Mouse (Mus musculus): ENCODE data around the gene Dna2.
A peak's percentile ranks its signal among the peaks of the same experiment; 100 is the strongest.
"Not testable (repeated sequence)": the region's sequence is repeated elsewhere in the genome, so short reads cannot be mapped to it uniquely, and the experiment has no call there.

Dna2 gene

DNA sequence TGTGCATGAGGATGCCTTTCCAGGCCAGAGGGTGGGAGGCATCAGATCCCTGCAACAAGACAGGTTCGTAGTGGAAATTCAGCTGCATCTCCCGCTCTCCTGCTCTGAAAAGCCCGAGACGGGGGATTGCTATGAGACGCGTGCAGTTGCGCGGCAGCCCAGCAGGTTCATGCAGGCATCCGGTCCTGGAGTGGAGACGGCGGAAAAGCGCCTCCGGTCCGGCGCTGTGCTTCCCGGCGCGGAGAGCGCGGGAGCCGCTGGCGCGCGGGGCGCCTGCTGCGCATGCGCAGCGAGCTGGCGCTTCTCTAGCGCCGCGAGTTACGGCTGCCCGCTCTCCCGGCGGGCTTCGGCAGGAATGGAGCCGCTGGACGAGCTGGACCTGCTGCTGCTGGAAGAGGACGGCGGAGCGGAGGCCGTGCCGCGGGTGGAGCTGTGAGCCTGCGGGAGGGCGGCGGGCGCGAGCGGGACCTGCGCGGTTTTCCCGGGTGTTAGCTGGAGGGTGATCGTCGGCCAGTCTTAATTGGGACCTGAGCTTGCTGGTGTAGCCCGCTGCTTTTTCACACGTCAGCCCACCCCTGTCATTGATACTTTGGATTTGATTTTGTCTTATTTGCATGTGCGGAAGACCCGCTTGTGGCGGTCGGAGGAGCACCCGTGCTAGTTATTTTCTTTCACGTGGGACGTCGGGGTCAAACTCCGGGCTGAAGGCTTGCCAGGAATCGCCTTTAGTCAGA is at the start of gene Dna2:
Gene Dna2, plus strand, starts transcription at position 289 of the 734 bp plus-strand sequence.
- peak; percentile 73 to 83 for DNase-seq

DNA sequence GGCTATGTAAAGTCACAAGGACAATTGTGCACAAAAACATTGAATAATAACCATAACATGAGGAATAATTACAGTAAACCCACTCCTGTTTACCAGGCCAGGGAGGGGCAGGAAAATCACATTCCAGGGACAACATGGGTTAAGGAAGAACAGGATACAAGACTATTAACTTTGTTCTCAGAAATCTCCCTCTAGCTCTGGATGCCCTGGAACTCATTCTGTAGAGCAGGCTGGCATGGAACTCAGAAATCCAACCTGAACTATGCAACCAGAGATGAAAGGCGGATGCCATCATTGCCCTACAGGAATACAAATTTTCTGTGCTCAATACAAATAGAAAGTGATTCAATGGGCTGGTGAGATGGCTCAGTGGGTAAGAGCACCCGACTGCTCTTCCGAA is 49.4 kb upstream of the Dna2 start:
- DNase-seq: no peak

DNA sequence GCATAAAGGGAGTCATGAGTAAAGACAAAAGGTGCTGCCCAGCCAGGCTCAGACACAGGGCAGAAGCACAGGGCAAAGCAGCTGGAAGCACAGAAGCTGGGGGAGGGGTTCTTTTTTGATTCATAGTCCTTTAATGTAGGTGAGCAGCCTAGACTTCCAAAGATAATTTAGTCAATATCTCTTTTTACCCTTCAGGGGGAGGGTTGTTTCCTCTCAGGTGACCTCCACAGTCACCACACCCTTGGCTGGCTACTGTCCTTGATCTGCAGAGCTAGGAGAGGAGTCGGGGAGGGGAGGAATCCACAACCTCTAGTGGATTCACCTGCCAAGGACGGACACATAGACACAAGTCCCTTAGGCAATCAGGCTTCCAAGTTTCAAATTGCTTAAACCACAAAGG is 48.8 kb upstream of the Dna2 start:
- DNase-seq: no peak

DNA sequence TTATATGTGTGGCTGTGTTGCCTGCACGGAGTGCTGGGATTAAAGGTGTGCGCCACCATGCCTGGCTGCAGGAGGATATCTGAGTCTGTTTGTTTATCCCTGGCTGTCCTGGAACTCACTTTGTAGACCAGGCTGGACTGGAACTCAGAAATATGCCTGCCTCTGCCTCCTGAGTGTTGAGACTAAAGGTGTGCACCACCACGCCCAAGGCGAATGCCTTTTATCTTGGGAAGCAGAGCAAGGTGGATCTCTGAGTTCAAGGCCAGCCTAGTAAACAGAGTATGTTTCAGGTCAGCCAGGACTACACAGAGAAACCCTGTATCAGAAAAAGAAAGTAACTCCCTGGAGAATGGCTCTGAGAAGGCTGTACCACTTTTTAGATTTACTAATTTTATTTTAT is 46.7 kb upstream of the Dna2 start:
- DNase-seq: no peak

DNA sequence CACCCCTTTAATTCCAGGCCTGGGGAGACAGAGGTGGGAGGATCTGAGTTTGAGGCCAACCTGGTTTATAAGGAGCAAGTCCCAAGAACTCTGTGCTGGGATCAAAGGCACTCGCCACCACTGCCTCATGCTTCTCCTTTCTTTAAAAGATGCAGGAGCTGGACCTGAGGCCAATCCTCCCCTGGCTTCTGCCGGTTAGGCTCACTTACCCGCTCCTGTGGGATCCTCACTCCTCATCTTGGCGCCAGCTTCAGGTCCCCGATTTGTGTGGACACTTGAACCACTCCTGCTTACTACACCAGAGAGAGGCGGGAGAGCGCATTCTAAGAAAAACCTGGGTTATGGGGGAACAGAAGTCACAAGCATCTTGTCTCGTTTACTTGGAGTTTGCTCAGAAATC is 45.0 kb upstream of the Dna2 start:
- DNase-seq: no peak

DNA sequence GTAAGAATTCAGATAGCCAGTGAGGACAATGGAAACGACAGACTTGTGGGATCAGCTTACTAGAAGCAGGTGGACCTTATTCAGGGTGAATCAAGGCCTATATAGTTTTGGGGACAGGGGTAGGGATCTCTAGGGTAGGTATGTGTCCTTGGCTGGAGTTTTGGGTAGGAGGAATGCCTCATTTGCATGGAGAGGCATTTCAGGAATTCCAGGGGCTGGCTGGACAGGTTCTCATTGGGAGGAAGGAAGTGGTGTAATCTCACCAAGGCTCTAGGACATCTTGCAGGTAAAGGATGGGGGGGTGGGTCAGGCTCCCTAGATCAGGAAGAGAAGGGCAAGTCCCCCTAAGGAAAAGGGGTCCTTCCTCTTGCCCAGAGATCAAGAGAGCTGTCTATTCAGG is 44.0 kb upstream of the Dna2 start:
- DNase-seq: no peak

DNA sequence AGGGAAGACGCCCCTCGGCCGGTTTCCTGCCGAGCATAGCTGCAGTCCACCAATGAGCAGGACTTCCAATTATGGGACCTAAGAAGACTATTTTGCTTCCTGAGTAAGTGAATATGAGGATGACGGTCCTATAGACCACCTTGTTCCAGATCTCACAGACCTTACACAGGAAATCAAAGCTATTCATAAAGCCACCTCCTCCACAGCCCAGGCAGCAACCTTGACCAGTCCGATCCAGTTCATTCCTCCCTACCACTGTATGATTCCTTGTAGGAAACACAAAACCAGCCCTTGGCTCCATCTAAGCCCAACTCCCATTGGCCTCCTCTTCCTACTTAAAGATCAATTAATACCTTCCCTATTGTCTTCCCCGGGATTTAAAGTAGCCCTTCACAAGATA is 40.5 kb upstream of the Dna2 start:
- DNase-seq: no peak

DNA sequence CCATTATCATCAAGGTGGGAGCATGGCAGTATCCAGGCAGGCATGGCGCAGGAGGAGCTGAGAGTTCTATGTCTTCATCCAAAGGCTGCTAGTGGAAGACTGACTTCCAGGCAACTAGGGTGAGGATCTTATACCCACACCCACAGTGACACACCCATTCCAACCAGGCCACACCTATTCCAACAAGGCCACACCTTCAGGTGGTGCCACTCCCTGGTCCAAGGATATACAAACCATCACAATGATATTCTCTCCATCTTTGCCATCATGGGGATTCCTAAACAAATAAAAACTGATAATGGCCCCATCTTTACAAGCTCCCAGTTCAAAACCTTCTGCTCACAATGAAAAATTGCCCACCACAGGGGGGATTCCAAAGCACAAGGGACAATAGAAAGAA is 37.9 kb upstream of the Dna2 start, which contains the start of gene Tet1:
Gene Tet1, minus strand, starts transcription at position 101 of the 400 bp plus-strand sequence.
- DNase-seq: not testable (repeated sequence)

DNA sequence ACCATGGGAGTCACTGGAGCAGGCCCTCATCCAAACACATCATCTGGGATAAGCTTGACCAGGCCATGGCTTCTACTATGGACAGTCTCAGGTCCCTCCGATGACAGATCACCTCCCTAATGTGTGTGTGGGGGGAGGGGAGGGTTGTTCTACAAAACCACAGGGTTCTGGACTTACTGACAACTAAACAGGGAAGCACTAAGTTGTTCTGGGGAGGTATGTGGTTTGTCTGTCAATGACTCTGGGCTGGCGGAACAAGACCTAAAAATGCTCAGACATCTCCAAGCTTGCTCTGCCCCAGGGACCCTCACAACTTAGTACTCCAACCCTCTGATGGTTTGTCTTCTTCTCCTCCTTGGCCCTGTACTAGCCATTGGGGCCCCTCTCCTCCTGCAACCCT is 35.7 kb upstream of the Dna2 start:
- no peak for DNase-seq

DNA sequence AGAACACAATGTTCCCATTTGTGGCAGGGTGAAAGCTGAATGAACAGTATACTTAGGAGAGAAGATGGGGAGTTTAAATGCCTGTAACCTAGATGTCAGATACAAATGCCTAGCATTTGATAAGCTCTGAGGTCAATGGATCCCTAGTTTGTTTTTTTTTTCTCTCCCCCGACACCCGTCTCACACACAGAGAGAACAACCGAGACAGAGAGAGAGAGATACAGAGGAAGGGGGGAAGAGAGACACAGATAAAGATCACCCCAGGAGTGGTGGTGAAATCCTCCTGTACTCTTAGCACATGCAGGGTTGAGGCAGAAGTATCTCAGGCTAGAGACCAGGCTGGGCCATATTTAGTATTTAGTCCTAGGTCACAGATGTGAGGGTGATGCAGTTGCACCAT is 27.8 kb upstream of the Dna2 start:
- DNase-seq: no peak

DNA sequence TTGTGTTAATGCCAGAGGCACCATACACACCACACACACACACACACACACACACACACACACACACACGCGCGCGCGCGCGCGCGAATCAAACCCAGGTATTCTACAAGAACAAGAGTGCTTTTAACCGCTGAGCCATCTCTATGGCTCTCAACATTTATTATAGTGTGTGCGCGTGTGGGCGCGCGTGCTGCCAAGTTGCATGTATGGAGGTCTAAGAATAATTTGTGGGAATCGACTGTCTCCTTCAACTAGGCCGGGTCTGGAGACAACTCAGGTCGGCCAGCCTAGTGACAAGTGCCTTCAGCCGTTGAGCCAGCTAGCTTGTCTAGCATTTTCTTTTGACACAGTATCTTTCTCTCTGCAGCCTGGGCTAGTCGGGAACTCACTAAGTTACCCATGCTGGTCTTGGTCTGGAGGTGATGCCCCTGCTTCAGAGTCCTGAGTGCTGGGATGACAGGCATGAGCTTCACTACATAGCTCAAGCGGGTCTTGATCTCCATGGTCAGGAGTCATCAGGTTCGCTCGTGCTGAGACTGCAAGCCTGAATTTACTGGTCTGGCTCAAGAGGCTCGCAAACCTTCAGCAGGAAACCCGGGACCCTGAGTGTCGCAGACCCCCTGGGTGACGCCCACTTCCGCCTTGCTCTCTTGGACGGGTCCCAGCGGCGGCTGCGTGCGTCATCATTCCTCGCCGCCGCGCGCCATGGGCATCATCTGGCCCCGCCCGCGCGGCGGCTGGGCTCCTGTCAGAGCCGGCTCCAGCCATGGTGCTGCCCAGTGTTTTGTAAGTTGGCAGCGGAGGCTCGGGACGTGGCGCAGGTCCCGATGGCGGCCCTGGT is 26.7 kb upstream of the Dna2 start, which contains the start of gene Slc25a16:
Gene Slc25a16, plus strand, starts transcription at position 709 of the 841 bp plus-strand sequence.
- DNase-seq: peak; percentile 90 to 94

DNA sequence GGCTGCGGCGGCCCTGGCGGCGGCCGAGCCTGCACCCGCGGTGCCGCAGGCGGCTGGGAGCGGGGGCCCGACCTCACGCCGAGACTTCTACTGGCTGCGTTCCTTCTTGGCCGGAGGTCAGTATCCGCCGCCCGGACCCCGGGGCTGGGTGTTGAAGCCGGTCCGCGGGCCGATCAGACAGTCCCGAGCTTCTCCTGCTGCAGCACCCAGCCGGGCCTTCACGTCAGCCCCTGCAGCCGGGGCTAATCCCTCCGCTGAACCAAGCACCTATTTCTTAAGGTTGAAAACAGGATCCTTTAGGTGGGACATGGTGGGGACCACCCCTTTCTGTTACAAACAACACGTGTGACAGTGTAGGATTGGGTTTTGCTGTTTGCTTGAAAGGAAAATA is 26.1 kb upstream of the Dna2 start:
- no peak for DNase-seq

DNA sequence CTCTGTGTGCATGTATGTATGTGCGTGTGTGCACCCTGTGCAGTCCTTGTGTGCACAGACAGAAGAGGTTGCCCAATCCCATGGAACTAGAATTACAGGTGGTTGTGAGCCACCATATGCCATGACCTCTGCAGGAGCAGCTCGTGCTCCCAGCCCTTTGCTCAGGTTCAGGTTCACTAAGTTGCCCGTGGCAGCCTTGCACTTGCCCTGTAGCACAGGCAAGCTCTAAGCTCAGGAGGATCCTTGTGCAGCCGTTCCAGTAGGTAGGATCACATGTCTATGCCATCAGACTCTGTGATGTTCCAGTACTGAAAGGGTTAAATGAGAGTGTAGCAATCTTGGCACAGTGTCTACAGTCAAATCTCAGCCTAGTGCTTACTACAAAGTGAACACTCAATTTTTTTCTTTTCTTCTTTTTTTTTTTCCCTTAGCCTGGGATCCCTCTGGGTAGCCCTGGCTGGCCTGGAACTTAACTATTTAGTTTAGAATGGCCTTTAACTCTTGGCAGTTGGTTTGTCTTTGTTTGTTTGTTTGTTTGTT is 22.7 kb upstream of the Dna2 start:
- peak; percentile 69 to 85 for DNase-seq

DNA sequence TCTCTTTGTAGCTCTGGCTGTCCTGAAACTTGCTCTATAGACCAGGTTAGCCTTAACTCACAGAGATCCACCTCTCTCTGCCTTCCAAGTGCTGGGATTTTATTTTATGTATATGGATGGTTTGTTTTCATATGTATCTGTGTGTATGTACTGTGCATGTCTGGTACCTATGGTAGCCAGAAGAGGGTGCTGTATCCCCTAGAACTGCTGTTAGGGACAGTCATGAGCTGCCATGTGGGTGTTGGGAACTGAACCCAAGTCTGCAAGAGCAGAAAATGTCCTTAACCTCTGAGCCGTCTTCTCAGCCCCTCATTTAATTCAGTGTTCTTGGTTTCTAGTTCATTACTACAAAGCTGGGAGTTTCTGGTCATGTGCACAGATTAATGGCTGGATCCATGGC is 14.4 kb upstream of the Dna2 start:
- no peak for DNase-seq

DNA sequence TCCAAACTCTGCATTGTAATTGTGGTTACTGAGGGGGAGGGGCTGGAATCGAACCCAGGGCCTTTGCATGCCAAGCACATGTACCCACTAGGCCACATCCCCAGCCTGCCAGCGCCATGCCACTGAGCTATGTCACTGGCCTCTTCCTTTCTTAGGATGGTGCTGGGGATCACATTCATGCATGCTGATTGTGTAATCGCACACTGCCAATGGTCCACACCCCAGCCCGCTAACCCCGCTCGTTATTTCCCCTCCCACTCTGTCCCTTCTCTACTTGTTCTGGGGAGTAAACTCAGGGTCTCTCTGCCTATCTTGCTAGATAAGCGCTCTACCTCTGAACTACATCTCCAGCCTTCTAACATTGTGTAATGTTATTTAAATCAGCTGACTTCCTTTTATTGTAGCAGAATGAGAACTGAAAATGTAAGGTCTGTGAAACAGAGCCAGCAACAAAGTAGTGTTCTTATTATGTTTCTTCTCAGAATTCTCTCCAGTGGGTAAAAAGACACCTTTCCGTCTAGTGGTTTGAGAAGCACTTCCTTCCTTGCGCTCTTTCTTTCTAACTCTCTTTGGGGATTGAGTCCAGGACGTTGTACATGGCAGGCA is 1.7 kb upstream of the Dna2 start:
- no peak for DNase-seq

DNA sequence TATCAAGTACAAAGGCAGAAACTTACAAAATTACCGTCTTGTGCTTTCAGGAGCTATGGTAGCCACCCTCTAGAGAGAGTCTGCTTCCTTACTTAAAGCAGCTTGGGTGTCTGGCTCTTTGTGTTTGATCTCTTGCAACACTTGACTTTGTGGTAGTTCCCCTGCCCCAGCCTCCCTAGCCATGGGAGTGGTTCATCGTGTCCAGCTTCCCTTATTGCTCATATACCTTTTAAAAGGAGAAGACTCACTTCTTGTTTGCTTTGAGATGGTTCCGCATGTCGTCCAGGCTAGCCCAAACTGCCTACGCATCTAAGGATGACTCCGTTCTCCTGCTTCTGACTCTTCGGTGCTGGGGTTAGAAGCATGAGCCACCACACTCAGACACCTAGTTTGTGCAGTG is 1.7 kb downstream of the Dna2 start:
- DNase-seq: no peak

DNA sequence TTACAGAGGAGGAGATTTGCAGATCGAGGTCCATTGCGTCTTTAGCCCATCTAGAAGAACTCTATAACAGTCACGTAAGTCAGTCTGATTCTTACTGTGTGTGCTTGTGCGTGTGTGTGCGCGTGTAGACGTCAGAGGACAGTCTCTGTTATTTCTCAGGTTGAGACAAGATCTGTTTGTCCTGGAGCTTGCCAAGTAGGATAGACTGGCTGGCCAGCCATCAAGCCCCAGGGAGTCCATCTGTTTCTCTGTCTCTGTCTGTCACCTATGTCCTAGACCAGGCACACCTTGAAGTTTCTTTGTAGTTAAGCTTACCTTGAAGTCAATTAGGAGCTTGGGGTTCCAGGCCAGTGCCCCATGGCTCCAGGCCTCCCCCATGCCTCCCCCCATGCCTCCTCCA is 17.1 kb downstream of the Dna2 start:
- DNase-seq: no peak

DNA sequence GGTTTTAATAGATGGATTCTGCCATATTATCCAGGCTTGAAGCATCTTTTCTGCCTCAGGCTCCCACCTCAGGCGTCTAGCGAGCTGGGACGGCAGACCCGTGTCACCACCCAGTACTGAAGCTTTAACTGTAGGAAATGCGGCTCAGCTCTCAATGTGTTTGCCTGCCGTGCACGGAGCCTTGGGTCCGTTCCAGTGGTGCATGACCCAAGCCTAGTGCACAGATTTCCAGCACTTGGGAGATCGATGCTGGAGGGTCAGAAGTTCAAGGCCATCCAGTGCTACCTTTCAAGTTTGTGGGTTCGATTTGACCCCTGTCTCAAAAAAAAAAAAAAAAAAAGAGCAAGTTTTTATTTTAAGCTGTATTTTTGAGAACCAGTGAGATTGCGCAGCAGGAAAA is 19.0 kb downstream of the Dna2 start:
- DNase-seq: no peak

DNA sequence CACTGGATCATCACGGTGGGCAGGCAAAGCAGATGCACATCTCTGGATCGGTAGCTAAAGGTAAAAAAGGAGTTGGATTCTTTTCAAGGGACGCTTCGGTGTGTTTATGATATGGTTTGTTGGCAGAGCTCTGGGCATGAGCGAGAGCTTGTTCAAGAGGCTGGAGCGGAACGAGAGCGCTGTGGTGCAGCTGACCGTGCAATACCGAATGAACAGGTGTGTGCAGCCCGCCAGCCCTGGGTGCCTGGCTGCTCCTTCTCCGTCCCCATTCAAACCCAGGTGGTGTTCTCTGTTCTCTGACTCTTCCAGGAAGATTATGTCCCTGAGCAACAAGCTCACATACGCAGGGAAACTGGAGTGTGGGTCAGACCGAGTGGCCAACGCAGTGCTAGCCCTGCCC is 19.5 kb downstream of the Dna2 start:
- DNase-seq: peak; percentile 9 to 32

DNA sequence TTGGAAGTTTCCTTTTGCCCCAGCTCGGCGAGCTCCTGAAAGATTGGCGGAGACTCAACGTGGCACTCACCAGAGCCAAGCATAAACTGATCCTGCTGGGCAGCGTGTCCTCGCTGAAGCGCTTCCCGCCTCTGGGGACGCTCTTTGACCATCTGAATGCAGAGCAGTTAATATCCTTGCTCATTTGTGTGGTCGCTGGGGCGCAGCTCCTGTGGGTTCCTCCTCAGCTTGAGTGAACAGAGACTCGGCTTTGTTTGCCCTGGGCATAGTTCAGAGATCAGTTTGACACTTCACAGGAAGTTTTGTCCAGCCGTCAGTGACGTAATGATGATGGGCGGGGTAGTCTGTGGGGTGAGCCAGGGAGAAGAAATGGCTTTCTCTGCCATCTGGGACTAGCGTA is 25.0 kb downstream of the Dna2 start:
- DNase-seq: peak; percentile 71 to 80

DNA sequence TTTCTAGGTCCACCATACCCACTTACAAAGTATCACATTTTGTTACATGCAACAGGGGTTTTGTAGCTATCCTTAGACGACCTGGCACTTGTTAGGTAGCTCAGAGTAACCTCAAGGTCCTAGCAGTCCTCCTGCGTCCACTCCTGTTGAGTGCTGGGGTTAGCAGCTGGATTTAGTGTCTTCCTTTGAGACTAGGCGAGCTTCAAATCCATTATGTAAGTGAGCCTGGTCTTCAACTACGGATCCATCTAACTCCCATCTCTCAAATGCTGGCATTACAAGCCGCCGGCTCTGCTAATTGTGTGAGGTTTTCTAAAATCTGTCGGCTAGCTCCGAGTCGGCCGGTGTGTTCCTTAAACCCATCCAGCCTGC is 32.8 kb downstream of the Dna2 start:
- DNase-seq: no peak

DNA sequence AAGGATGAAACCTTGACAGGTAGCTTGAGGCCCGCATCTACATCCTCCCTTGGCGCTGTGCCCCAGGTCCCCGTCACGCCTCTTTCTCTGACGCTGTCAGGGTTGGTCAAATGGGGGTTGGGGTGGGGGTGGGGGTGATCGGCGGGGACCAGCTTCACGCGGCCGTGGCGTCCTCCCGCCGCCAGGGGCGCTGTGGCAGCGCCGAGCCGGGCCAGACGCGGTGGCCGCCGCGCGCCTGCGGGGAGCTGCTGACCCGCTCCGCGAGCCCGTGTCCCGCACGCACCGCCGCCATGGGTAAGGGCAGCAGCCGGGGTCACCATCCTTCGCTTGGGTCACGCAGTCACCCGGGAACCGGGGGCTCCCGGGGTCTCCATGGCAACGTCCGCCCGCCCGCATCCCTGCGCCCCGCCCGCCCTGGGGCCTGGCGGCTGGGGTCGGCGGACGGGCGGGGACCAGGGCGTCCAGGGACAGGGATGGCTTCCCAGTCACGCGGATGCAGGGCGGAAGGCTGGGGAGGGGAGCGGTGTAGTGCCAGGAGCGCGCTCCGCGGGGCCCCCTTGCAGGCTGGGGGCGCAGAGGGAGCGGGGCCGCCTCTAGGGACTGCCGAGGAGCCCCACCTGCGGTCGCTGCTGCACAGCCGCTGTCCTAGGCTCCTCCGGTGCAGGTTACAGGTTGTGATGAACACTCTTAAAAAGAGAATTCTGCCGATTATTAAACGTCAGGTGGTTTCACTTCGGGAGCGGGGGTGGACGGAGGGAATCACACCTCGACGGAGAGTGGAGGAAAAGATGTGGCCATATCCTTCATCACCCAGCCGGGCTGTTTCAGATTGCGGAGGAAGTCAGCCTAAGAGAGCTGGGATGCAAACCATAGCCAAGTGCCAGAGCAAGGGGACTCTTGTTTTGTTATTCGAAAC is 33.5 kb downstream of the Dna2 start, which contains the start of gene Rufy2:
Gene Rufy2, plus strand, starts transcription at position 185 of the 916 bp plus-strand sequence.
- DNase-seq: peak; percentile 82 to 92

Measured in kidney, postnatal 36 days (tissue).